Mouse (Mus musculus) kidney, postnatal 0 days (tissue): ENCODE measurements around the gene Hspbp1. TPM values are rescaled to one million over a fixed set of nuclear protein-coding genes. Genes with fewer than 3 reads are reported as not detected.

Experiments
- ATAC-seq: fragments of 200-750 bp; cut with Nextera tagmentation; replicated peaks from 2 replicates; pipeline ENCODE4 v1.8.0; 2017; ENCODE audit warnings: low read depth, moderate number of reproducible peaks, moderate TSS enrichment, moderate library complexity; ENCODE audit not compliant: low FRiP score
- DNase-seq: peaks from one replicate; pipeline ENCODE4 v3.0.0-alpha.2; 2016; ENCODE audit warnings: low spot score
- H3K27ac ChIP-seq: fragments of 300-500 bp; sonication (generic); 2 replicates; pipeline ENCODE4 v1.5.1; 2014; ENCODE audit warnings: mild to moderate bottlenecking
- H3K27me3 ChIP-seq: fragments of 300-500 bp; sonication (generic); 2 replicates; pipeline ENCODE4 v1.6.1; 2014; ENCODE audit warnings: low read length, mixed read lengths; ENCODE audit not compliant: insufficient read depth
- H3K36me3 ChIP-seq: fragments of 300-500 bp; sonication (generic); 2 replicates; pipeline ENCODE4 v1.6.1; 2014; ENCODE audit warnings: low read length, mixed read lengths; ENCODE audit not compliant: insufficient read depth
- H3K4me1 ChIP-seq: fragments of 300-500 bp; sonication (generic); replicated peaks from 2 replicates; pipeline ENCODE4 v1.6.1; 2014; ENCODE audit warnings: antibody characterized with exemption, low read length, mixed read lengths; ENCODE audit not compliant: insufficient read depth
- H3K4me2 ChIP-seq: fragments of 300-500 bp; sonication (generic); 2 replicates; pipeline ENCODE4 v1.6.1; 2014; ENCODE audit warnings: mild to moderate bottlenecking, low read length, moderate library complexity, mixed read lengths
- H3K4me3 ChIP-seq: fragments of 300-500 bp; sonication (generic); replicated peaks from 2 replicates; pipeline ENCODE4 v1.5.1; 2014; ENCODE audit warnings: low read depth, low read length
- H3K9ac ChIP-seq: fragments of 300-500 bp; sonication (generic); 2 replicates; pipeline ENCODE4 v1.6.1; 2014; ENCODE audit warnings: low read depth, low read length
- H3K9me3 ChIP-seq: fragments of 300-500 bp; sonication (generic); replicated peaks from 2 replicates; pipeline ENCODE4 v1.6.1; 2016; ENCODE audit warnings: low read length, inconsistent platforms, mixed read lengths
- CTCF ChIP-seq: IDR thresholded peaks from 2 replicates; pipeline ENCODE4 v1.5.1; 2016; ENCODE audit warnings: antibody characterized with exemption, low read depth, mild to moderate bottlenecking, moderate library complexity
- WGBS: fragments of 180-500 bp; shearing (Covaris S2); extraction: QIAGEN DNeasy Blood & Tissue Kit; methylation state at CpG from one replicate; pipeline ENCODE4 v1.1.7; 2014; 5-methylcytosine and 5-hydroxymethylcytosine counted together
- polyA plus RNA-seq: library from polyadenylated mRNA; unstranded; fragments of >200 nt; fragmentation: Nextera tagmentation; extraction: Ambion mirVana; gene quantifications from 2 replicates; pipeline ENCODE4 v1.2.1, GENCODE M21; 2015

Gene Hspbp1
- polyA plus RNA-seq, 1 experiment from 2014 or later, result 99.7 TPM

DNA sequence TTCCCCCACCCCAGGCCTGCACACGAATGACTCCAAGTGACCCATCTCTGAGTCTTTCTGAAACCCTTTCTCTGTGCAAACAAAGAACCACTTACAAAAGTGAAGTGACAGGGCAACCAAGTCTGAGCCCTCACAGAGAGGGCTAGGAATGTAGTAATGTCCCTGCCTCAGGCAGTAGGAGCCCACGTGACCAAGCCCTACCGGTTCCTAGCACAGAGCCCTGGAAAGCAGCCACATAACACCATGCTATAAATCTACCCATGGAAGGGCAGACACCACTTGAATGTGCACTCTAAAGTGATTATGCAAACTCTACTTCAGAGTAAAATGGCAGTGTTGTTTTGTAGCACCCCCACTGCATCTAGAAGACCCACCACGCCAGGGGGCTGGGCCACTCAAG is 12.9 kb downstream of the Hspbp1 start:
- H3K4me1 ChIP-seq, result no peaks in the 10 kb centered on the region
- 63% methylated on average over 4 of the region's 4 CpGs for WGBS
- no peak overlapping the region for H3K9ac ChIP-seq
- peaks cover 27% of the 10 kb centered on the region for H3K36me3 ChIP-seq
- TF ChIP-seq CTCF, result no peak
- H3K27ac ChIP-seq, result no peak overlapping the region
- H3K4me2 ChIP-seq, result no peak overlapping the region
- no peaks in the 10 kb centered on the region for H3K9me3 ChIP-seq
- DNase-seq (no peak), ATAC-seq (no peak; the same call in 1 of the 2 replicates)
- H3K4me3 ChIP-seq, result no peak overlapping the region
- no peaks in the 10 kb centered on the region for H3K27me3 ChIP-seq

DNA sequence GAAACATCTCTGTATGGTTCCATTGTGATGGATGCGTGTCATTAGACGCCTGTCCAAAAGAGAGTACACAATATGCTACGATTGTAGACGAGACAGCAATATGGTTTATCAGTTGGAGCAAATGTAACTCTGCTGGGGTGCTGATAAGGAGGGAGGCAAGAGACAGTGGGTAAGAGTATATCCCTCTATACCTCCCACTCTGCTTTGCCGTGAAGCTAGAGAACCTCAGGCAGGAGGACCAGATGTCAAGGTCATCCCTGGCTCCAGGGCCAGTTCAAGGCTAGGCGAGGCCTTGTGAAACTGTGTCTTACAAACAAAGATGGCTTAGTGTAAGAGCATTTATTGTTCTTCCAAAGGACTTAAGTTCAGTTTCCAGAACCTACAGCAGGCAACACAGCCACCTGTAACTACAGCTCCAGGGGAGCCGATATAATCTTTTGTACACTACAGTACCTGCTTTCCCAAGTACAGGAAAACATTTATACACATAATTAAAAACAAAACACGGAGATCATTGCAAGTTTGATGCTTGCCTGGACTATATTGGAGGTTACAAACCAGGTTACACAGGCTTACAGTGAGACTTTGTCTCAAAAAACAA is 14.1 kb downstream of the Hspbp1 start:
- 93% methylated on average over 8 of the region's 8 CpGs for WGBS

DNA sequence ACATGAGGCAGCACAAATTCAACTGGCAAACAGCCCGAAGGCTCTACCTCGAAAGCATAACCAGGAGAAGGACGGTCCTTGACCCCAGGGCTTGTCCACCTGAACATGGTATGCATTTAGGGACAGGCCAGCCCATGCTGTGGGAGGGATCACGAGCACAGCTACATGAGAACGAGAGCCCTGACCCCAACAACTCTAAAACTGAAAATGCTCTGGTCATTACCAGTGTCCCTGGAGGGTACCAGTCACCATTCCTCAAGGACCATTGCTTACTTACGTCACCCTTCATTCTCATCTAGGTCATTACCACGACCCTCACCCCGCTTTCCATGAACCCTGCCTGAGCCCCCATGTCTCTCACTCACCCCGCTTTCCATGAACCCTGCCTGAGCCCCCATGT is 15.7 kb downstream of the Hspbp1 start:
- WGBS, result 96% methylated on average over 9 of the region's 9 CpGs
- no peak for TF ChIP-seq CTCF
- Histone ChIP-seq H3K9me3 (no peaks in the 10 kb centered on the region), H3K4me3 (no peak overlapping the region), H3K4me1 (no peaks in the 10 kb centered on the region), H3K36me3 (peaks cover 28% of the 10 kb centered on the region), H3K9ac (no peak overlapping the region), H3K27ac (no peak overlapping the region), H3K27me3 (no peaks in the 10 kb centered on the region), H3K4me2 (no peak overlapping the region)
- DNase-seq, result no peak
- ATAC-seq, result no peak

More for the DNA sequence above, 14.1 kb downstream of the Hspbp1 start:
- TF ChIP-seq CTCF, result no peak
- Histone ChIP-seq H3K36me3 (peaks cover 24% of the 10 kb centered on the region), H3K27ac (no peak overlapping the region), H3K4me1 (no peaks in the 10 kb centered on the region), H3K9me3 (no peaks in the 10 kb centered on the region), H3K4me2 (no peak overlapping the region), H3K4me3 (no peak overlapping the region), H3K27me3 (no peaks in the 10 kb centered on the region), H3K9ac (no peak overlapping the region)
- DNase-seq, result no peak
- ATAC-seq, result no peak

DNA sequence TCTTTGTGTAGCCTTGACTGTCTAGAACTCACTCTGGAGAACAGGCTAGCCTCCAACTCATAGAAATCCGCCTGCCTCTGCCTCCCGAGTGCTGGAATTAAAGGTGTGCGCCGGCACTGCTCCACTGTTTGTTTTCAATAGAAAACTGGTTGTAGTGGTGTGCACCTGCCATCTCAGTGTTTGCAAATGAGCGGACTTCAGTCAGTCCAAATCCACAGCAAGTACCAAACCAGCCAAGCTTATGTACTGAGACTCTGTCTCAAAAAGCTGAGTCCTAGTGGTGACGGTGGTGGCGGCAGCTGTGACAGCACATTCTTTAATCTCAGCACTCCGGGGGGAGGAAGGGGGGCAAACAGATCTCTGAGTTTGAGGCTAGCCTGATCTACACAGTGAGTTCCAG is 16.4 kb downstream of the Hspbp1 start:
- WGBS, result 94% methylated on average over 8 of the region's 8 CpGs
- no peak for TF ChIP-seq CTCF
- DNase-seq, result no peak
- no peak overlapping the region for H3K4me2 ChIP-seq
- H3K4me1 ChIP-seq, result no peaks in the 10 kb centered on the region
- no peak overlapping the region for H3K4me3 ChIP-seq
- H3K27ac ChIP-seq, result no peak overlapping the region
- no peak for ATAC-seq
- H3K9me3 ChIP-seq, result no peaks in the 10 kb centered on the region
- H3K36me3 ChIP-seq, result peaks cover 30% of the 10 kb centered on the region
- no peak overlapping the region for H3K9ac ChIP-seq
- no peaks in the 10 kb centered on the region for H3K27me3 ChIP-seq

DNA sequence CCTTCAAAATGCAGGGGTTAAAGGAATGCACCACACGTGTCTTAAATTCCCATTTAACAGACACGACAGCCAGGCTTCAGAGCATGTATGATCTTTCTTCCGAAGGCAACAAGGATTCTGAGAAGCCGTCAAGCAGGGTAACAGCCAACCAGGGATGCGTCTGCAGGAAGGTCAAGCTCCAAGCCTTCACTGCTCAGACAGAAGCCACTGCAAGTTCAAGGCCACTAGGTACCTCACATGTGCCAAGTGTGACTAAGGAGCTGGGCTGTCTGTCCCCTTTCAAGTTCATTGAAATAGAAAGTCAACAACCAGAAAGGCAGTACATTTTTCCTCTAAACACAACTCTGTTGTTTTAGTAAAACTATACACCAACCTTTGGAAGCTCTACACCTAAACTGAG is 18.0 kb downstream of the Hspbp1 start:
- Histone ChIP-seq H3K27ac (no peak overlapping the region), H3K9ac (no peak overlapping the region), H3K4me3 (no peak overlapping the region), H3K4me1 (no peaks in the 10 kb centered on the region), H3K27me3 (no peaks in the 10 kb centered on the region), H3K36me3 (peaks cover 29% of the 10 kb centered on the region), H3K9me3 (no peaks in the 10 kb centered on the region), H3K4me2 (no peak overlapping the region)
- no peak for TF ChIP-seq CTCF
- WGBS, result 89% methylated on average over 5 of the region's 5 CpGs
- ATAC-seq, result no peak
- DNase-seq, result no peak

DNA sequence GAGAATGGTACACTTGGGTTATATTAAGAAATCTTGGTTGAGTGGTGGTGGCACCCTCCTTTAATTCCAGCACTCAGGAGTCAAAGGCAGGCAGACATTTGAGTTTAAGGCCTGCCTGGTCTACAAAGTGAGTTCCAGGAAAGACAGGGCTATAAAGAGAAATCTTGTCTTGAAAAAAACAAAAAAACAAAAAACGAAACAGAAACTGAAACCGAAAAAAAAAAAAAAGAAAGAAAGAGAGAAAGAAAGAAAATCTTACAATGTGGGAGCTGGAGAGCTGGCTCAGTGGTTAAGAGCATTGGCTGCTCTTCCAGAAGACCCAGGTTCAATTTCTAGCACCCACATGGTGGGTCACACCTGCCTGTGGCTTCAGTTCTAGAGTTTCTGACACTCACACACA is 21.1 kb downstream of the Hspbp1 start:
- no peak overlapping the region for H3K4me2 ChIP-seq
- no peak for ATAC-seq
- H3K27ac ChIP-seq, result no peak overlapping the region
- 0 out of 2 replicates have a peak, but pooled peaks cover 7% of the 10 kb centered on the region for H3K4me1 ChIP-seq
- no peaks in the 10 kb centered on the region for H3K27me3 ChIP-seq
- no peak for TF ChIP-seq CTCF
- H3K36me3 ChIP-seq, result peaks cover 25% of the 10 kb centered on the region; the same call in 1 of the 2 replicates
- no peak overlapping the region for H3K4me3 ChIP-seq
- no peak overlapping the region for H3K9ac ChIP-seq
- WGBS, result 87% methylated on average over 2 of the region's 2 CpGs
- DNase-seq, result no peak
- no peaks in the 10 kb centered on the region for H3K9me3 ChIP-seq

DNA sequence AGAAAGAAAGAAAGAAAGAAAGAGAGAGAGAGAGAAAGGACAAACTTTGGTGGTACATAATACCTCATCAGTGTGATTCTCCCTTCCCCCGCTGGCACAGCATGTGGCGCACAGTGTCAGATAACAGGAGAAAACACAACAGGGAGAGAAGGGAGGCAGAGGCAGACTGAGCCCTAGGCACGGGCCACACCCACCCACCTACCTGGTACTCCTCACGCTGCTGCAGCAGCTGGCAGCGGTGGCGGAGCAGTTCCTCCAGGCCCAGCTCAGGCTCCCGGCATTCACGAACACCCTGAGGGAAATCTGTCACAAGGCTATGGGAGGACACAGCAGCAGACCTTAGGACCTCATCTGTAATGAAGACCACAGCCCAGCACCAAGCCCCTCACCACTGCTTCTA is 21.7 kb downstream of the Hspbp1 start:
- H3K36me3 ChIP-seq, result peaks cover 20% of the 10 kb centered on the region; the same call in 1 of the 2 replicates
- 82% methylated on average over 8 of the region's 8 CpGs for WGBS
- H3K4me2 ChIP-seq, result no peak overlapping the region
- no peaks in the 10 kb centered on the region for H3K9me3 ChIP-seq
- no peak overlapping the region for H3K4me3 ChIP-seq
- H3K27ac ChIP-seq, result no peak overlapping the region
- ATAC-seq (no peak), DNase-seq (no peak)
- H3K27me3 ChIP-seq, result no peaks in the 10 kb centered on the region
- 0 out of 2 replicates have a peak, but pooled peaks cover 7% of the 10 kb centered on the region for H3K4me1 ChIP-seq
- no peak for TF ChIP-seq CTCF
- H3K9ac ChIP-seq, result no peak overlapping the region
